Mouse (Mus musculus) heart, postnatal 0 days (tissue): Measurements from ENCODE around the gene Pdpn.

ENCODE experiments used
- CTCF ChIP-seq: IDR thresholded peaks from 2 replicates; pipeline ENCODE4 v1.5.1; 2016; ENCODE audit warnings: antibody characterized with exemption, control low read depth, low read depth
- EP300 ChIP-seq: IDR thresholded peaks from 2 replicates; pipeline ENCODE4 v1.6.1; 2016; ENCODE audit warnings: antibody characterized with exemption, low read depth

- TF ChIP-seq CTCF (no peak), EP300 (no peak)
Observed at GRCm38 (mm10) chr4:143305987-143306772, 6.8 kb upstream of the Pdpn start.
